Mouse (Mus musculus) ES-Bruce4 (cell line): ENCODE data around the gene Phlda3. TPM values are rescaled to one million over a fixed set of nuclear protein-coding genes. Genes with fewer than 3 reads are reported as not detected.

ENCODE experiments used
- H3K27ac ChIP-seq: 2 replicates; pipeline ENCODE4 v1.5.1; 2012; ENCODE audit warnings: low read length, inconsistent platforms; ENCODE audit not compliant: insufficient read depth
- H3K27me3 ChIP-seq: 2 replicates; pipeline ENCODE4 v1.6.1; 2012; ENCODE audit warnings: mild to moderate bottlenecking, low read length, inconsistent platforms; ENCODE audit not compliant: control insufficient read depth, poor library complexity, insufficient read depth, severe bottlenecking
- H3K36me3 ChIP-seq: 2 replicates; pipeline ENCODE4 v1.6.1; 2012; ENCODE audit warnings: inconsistent platforms, mild to moderate bottlenecking, low read length, moderate library complexity; ENCODE audit not compliant: control insufficient read depth, poor library complexity, insufficient read depth, severe bottlenecking
- H3K4me1 ChIP-seq: one replicate; pipeline ENCODE4 v1.8.1; 2011; ENCODE audit warnings: low read length; ENCODE audit not compliant: control insufficient read depth, insufficient read depth
- H3K4me3 ChIP-seq: 2 replicates; pipeline ENCODE4 v1.5.1; 2011; ENCODE audit warnings: low read depth, mild to moderate bottlenecking, low read length
- H3K9ac ChIP-seq: 2 replicates; pipeline ENCODE4 v1.6.1; 2012; ENCODE audit warnings: low read depth, mild to moderate bottlenecking, inconsistent platforms; ENCODE audit not compliant: poor library complexity, severe bottlenecking
- H3K9me3 ChIP-seq: replicated peaks from 2 replicates; pipeline ENCODE4 v1.6.1; 2012; ENCODE audit warnings: mild to moderate bottlenecking, low read length, inconsistent platforms; ENCODE audit not compliant: control insufficient read depth, poor library complexity, insufficient read depth, severe bottlenecking
- CTCF ChIP-seq: IDR thresholded peaks from one replicate; pipeline ENCODE4 v1.8.1; 2011; ENCODE audit warnings: low read depth, low read length
- EP300 ChIP-seq: IDR thresholded peaks from 2 replicates; pipeline ENCODE4 v1.6.1; 2011; ENCODE audit warnings: low read depth, low read length; ENCODE audit not compliant: insufficient read depth
- POLR2A ChIP-seq: IDR thresholded peaks from one replicate; pipeline ENCODE4 v1.8.1; 2011; ENCODE audit warnings: low read length; ENCODE audit not compliant: insufficient read depth
- polyA plus RNA-seq: library from polyadenylated mRNA; stranded (reverse); fragments of >200 nt; gene quantifications from 2 replicates; pipeline ENCODE4 v1.2.4, GENCODE M21; 2011; ENCODE audit warnings: low read depth; ENCODE audit not compliant: missing spikeins, insufficient read depth, insufficient read length

The Phlda3 gene
- polyA plus RNA-seq, 1 experiment = 88.1 TPM

GRCm38 (mm10) chr1:135761728-135762127 is 4.2 kb upstream of the Phlda3 start:
- H3K9ac ChIP-seq = no peak overlapping the region
- no peak overlapping the region for H3K4me3 ChIP-seq
- peaks cover 9% of the 10 kb centered on the region for H3K4me1 ChIP-seq
- H3K9me3 ChIP-seq = no peaks in the 10 kb centered on the region; the same call in 1 of the 2 replicates
- no peaks in the 10 kb centered on the region for H3K27me3 ChIP-seq
- no peak for TF ChIP-seq POLR2A
- no peak for TF ChIP-seq CTCF
- TF ChIP-seq EP300 = no peak
- no peak overlapping the region for H3K27ac ChIP-seq
- H3K36me3 ChIP-seq = no peaks in the 10 kb centered on the region

GRCm38 (mm10) chr1:135763503-135764205 is 2.3 kb upstream of the Phlda3 start:
- no peaks in the 10 kb centered on the region; the same call in 1 of the 2 replicates for H3K9me3 ChIP-seq
- peaks cover 9% of the 10 kb centered on the region for H3K4me1 ChIP-seq
- no peaks in the 10 kb centered on the region for H3K27me3 ChIP-seq
- H3K9ac ChIP-seq = no peak overlapping the region
- no peak overlapping the region for H3K4me3 ChIP-seq
- H3K27ac ChIP-seq = no peak overlapping the region
- no peak for TF ChIP-seq CTCF
- TF ChIP-seq POLR2A = no peak
- peak; percentile 26; the same call in 1 of the 2 replicates for TF ChIP-seq EP300
- peaks cover 10% of the 10 kb centered on the region for H3K36me3 ChIP-seq

- H3K27me3 ChIP-seq = no peaks in the 10 kb centered on the region
- no peak overlapping the region for H3K27ac ChIP-seq
- peaks cover 15% of the 10 kb centered on the region for H3K36me3 ChIP-seq
- TF ChIP-seq EP300 (no peak), CTCF (no peak), POLR2A (no peak)
- no peak overlapping the region for H3K9ac ChIP-seq
- peaks cover 9% of the 10 kb centered on the region for H3K4me1 ChIP-seq
- H3K9me3 ChIP-seq = no peaks in the 10 kb centered on the region; the same call in 1 of the 2 replicates
- no peak overlapping the region for H3K4me3 ChIP-seq
These were observed 1.8 kb upstream of the Phlda3 start for GRCm38 (mm10) chr1:135764206-135764528.

GRCm38 (mm10) chr1:135766592-135767306 is 830 bp downstream of the Phlda3 start:
- TF ChIP-seq CTCF (no peak), EP300 (no peak), POLR2A (no peak)
- Histone ChIP-seq H3K4me3 (peak overlapping the region; percentile 99), H3K9ac (peak overlapping the region; percentile 99), H3K9me3 (no peaks in the 10 kb centered on the region), H3K27me3 (no peaks in the 10 kb centered on the region), H3K4me1 (peaks cover 9% of the 10 kb centered on the region), H3K27ac (0 out of 2 replicates have a peak overlapping the region, but pooled peaks have one; percentile 17), H3K36me3 (peaks cover 30% of the 10 kb centered on the region)

- Histone ChIP-seq H3K9me3 (no peaks in the 10 kb centered on the region), H3K36me3 (peaks cover 30% of the 10 kb centered on the region), H3K4me1 (peaks cover 9% of the 10 kb centered on the region), H3K27ac (no peak overlapping the region), H3K27me3 (no peaks in the 10 kb centered on the region), H3K4me3 (peak overlapping the region; percentile 99), H3K9ac (peak overlapping the region; percentile 99)
- TF ChIP-seq CTCF (no peak), EP300 (no peak)
These were observed 1.5 kb downstream of the Phlda3 start for GRCm38 (mm10) chr1:135767324-135767890.

GRCm38 (mm10) chr1:135768400-135768799 is 2.5 kb downstream of the Phlda3 start:
- Histone ChIP-seq H3K4me1 (peaks cover 8% of the 10 kb centered on the region), H3K4me3 (peak overlapping the region; percentile 3; the same call in 1 of the 2 replicates), H3K9ac (no peak overlapping the region), H3K9me3 (no peaks in the 10 kb centered on the region), H3K36me3 (peaks cover 30% of the 10 kb centered on the region), H3K27me3 (no peaks in the 10 kb centered on the region), H3K27ac (no peak overlapping the region)
- no peak for TF ChIP-seq POLR2A
- no peak for TF ChIP-seq EP300
